Mouse (Mus musculus) liver, embryonic 15.5 days (tissue): Measurements from ENCODE around the gene Sparc. TPM values are rescaled to one million over a fixed set of nuclear protein-coding genes. Genes with fewer than 3 reads are reported as not detected.

Experiments
- ATAC-seq: fragments of 200-750 bp; cut with Nextera tagmentation; 2 replicates; pipeline ENCODE4 v1.8.0; 2017; ENCODE audit warnings: moderate number of reproducible peaks, mild to moderate bottlenecking, moderate library complexity; ENCODE audit not compliant: insufficient read depth
- H3K27ac ChIP-seq: fragments of 300-500 bp; sonication (generic); replicated peaks from 2 replicates; pipeline ENCODE4 v1.5.1; 2015; ENCODE audit warnings: mild to moderate bottlenecking, inconsistent platforms
- H3K27me3 ChIP-seq: fragments of 300-500 bp; sonication (generic); 2 replicates; pipeline ENCODE4 v1.6.1; 2015; ENCODE audit warnings: mild to moderate bottlenecking, inconsistent platforms
- H3K36me3 ChIP-seq: fragments of 300-500 bp; sonication (generic); replicated peaks from 2 replicates; pipeline ENCODE4 v1.6.1; 2015; ENCODE audit warnings: moderate library complexity, mild to moderate bottlenecking, inconsistent platforms
- H3K4me1 ChIP-seq: fragments of 300-500 bp; sonication (generic); replicated peaks from 2 replicates; pipeline ENCODE4 v1.6.1; 2015; ENCODE audit warnings: inconsistent platforms
- H3K4me2 ChIP-seq: fragments of 300-500 bp; sonication (generic); 2 replicates; pipeline ENCODE4 v1.6.1; 2015; ENCODE audit warnings: moderate library complexity, mild to moderate bottlenecking, inconsistent platforms
- H3K4me3 ChIP-seq: fragments of 300-500 bp; sonication (generic); replicated peaks from 2 replicates; pipeline ENCODE4 v1.5.1; 2015; ENCODE audit warnings: mild to moderate bottlenecking, inconsistent platforms
- H3K9ac ChIP-seq: fragments of 300-500 bp; sonication (generic); 2 replicates; pipeline ENCODE4 v1.6.1; 2015; ENCODE audit warnings: moderate library complexity, mild to moderate bottlenecking, inconsistent platforms
- H3K9me3 ChIP-seq: fragments of 300-500 bp; sonication (generic); replicated peaks from 2 replicates; pipeline ENCODE4 v1.6.1; 2016; ENCODE audit warnings: inconsistent platforms
- WGBS: fragments of 180-500 bp; shearing (Covaris S2); methylation state at CpG from one replicate; pipeline ENCODE4 v1.1.7; 2015; ENCODE audit warnings: mixed read lengths; ENCODE audit not compliant: insufficient replicate concordance; 5-methylcytosine and 5-hydroxymethylcytosine counted together
- polyA plus RNA-seq: library from polyadenylated mRNA; unstranded; fragments of >200 nt; fragmentation: Nextera tagmentation; extraction: Ambion mirVana; gene quantifications from 2 replicates; pipeline ENCODE4 v1.2.1, GENCODE M21; 2015

Sparc gene
- polyA plus RNA-seq, 1 experiment from 2014 or later = 154 TPM

DNA sequence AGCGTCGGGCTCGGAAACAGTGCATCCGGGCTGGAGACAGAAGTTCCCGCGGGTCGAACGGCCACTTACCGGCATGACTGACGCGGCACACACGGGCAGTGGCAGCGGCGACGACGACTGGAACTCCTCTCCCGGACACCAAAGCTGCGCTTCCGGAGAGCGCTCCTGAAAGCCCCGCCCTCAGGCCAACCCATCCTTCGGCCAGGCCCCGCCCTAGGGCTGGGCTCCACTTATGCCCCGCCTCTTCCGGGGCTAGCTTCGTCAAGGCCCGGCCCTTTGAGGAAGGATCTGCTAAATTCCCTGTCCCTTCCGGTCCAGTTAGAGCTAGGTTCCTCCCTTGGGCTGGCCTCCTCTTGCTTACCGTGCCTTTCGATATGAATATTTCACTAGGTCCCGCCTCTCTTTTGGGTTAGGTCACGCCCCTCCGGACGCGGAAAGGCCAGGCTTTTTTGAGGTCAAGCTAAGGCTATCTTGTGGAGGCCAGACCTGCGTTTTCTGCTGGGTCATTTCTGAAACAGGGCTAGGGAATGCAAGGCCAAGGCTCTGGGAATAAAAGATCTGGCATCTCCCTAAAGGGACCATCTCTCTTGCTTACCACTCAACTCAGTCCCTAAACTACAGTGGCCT lies 38.1 kb upstream of the Sparc start, which contains the start of gene Atox1:
Gene Atox1 (minus strand): TSS at position 221 of the 627 bp plus-strand sequence.
- Histone ChIP-seq H3K27ac (peak within 1 kb of the TSS; percentile 77), H3K9ac (peak within 1 kb of the TSS; percentile 79), H3K4me2 (peak within 1 kb of the TSS; percentile 96), H3K27me3 (no peaks in the 10 kb centered on the region), H3K4me1 (peaks cover 44% of the 10 kb centered on the region), H3K36me3 (0 out of 2 replicates have a peak, but pooled peaks cover 4% of the 10 kb centered on the region), H3K9me3 (no peaks in the 10 kb centered on the region), H3K4me3 (peak within 1 kb of the TSS; percentile 81)
- WGBS = 0% methylated on average over 36 of the region's 36 CpGs
- peak; percentile 97 for ATAC-seq

DNA sequence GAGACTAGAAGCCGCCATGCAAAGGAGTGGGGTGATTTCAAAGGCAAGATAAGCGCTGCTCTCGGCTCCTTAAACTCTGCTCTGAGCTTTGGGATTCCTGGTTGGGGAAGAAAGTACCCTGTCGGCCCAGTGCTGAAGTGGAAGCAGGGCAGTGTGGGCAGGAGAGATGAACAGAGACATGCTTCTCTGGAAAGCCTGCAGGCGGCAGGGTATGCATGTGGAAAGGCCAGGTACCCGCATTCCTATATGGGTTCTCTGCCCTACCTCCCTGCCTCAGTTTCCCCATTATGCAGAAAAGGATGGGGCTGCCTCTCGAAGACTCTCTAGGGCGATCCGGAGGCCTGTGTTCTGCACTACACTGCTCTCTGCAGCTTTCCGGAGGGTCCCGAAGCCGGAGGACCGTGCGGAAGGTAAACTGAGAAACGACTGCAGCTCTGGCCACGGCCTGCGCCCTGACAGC lies 37.6 kb upstream of the Sparc start:
- Histone ChIP-seq H3K9ac (peak overlapping the region; percentile 79), H3K27me3 (no peaks in the 10 kb centered on the region), H3K4me1 (peaks cover 48% of the 10 kb centered on the region), H3K4me2 (peak overlapping the region; percentile 96), H3K4me3 (peak overlapping the region; percentile 81), H3K9me3 (no peaks in the 10 kb centered on the region), H3K36me3 (0 out of 2 replicates have a peak, but pooled peaks cover 4% of the 10 kb centered on the region), H3K27ac (peak overlapping the region; percentile 77)
- ATAC-seq = peak; percentile 19
- WGBS = under 1% methylated on average over 17 of the region's 17 CpGs

DNA sequence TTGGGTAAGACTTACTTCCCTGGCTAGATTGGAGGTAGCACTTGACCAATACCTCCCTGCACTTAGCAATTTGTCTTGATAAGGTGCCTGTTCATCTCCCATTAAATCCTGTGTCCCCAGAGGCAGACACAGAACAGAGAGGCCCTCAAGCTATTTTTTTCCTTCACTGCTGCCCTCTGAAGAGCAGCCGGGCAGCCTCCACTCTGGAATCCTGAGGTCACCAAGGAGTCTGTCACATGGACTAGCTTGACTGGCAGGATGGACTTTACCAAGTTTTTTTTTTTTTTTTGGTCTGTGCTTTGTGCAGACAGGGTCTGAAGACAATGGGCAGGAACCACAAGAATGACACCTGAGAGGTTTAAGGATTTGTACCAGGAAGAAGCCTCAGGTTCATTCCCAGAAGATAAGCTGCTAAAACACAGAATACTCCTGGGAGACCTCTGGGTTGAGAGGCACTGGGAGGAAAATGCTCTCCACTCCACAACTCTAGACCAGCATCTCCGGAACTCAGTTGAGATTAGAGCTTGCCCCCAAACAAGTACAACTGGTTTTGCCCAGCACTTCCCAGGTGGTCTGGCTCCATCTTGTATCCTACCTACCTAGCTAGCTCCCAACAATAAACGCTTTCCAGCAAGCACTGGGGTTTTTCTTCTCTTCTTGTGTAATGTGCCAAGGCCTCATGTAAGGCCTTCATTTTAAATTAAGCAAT lies 37.0 kb upstream of the Sparc start:
- no peaks in the 10 kb centered on the region for H3K9me3 ChIP-seq

DNA sequence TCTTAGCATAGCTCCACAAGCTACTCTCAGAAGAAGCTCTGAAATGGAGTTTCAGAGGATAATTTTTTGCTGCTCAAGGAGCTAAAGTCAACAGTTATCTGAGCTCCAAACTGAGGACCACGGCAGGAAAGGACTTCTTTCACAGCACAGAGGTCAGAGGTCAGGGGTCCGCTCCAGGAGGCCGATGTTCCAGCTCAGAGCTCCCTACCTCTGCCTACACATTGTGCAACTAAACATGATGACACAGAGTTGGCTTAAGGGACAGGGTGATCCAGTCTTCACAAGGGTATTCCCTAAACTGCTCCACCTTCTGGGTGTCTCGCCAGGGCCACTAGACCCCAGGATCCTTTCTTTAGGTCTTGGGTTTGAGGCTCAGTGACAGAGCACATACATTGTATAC lies 35.5 kb upstream of the Sparc start:
- Histone ChIP-seq H3K4me2 (peak overlapping the region; percentile 4), H3K27me3 (no peaks in the 10 kb centered on the region), H3K9ac (no peak overlapping the region), H3K4me1 (peaks cover 59% of the 10 kb centered on the region), H3K36me3 (0 out of 2 replicates have a peak, but pooled peaks cover 8% of the 10 kb centered on the region), H3K4me3 (no peak overlapping the region), H3K27ac (peak overlapping the region; percentile 46), H3K9me3 (no peaks in the 10 kb centered on the region)
- 60% methylated on average over 4 of the region's 4 CpGs for WGBS
- no peak for ATAC-seq

More for the DNA sequence above, 37.0 kb upstream of the Sparc start:
- H3K36me3 ChIP-seq = 0 out of 2 replicates have a peak, but pooled peaks cover 4% of the 10 kb centered on the region
- no peaks in the 10 kb centered on the region for H3K27me3 ChIP-seq
- peak overlapping the region; percentile 79 for H3K9ac ChIP-seq
- H3K27ac ChIP-seq = peak overlapping the region; percentile 77
- H3K4me2 ChIP-seq = peak overlapping the region; percentile 96
- peak overlapping the region; percentile 81 for H3K4me3 ChIP-seq
- 37% methylated on average over 3 of the region's 3 CpGs for WGBS
- H3K4me1 ChIP-seq = peaks cover 54% of the 10 kb centered on the region
- ATAC-seq = no peak

DNA sequence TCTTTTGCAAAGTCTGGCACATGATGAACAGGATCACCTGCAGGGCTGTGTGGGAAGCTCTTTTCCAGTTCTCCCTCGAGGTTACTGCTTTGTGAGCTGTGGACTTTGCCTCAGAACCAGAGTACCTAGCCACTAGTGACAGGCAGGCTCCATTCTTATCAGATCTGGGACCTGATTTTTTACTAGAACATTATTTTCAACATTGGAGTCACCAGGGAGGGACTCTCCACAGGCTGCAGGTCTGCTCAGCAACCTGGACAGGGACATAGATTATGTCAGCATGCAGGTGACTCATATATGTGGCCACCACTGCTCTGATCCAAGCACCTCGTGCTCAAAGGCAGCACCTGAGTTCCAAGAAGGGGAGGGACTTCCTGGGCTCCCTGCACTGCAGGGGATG lies 32.2 kb upstream of the Sparc start:
- Histone ChIP-seq H3K9ac (no peak overlapping the region), H3K4me2 (no peak overlapping the region), H3K36me3 (peaks cover 29% of the 10 kb centered on the region), H3K27me3 (no peaks in the 10 kb centered on the region), H3K27ac (no peak overlapping the region), H3K4me1 (peaks cover 47% of the 10 kb centered on the region), H3K9me3 (no peaks in the 10 kb centered on the region), H3K4me3 (no peak overlapping the region)
- peak; percentile 5; the same call in 1 of the 2 replicates for ATAC-seq
- WGBS = 49% methylated on average over 2 of the region's 2 CpGs

DNA sequence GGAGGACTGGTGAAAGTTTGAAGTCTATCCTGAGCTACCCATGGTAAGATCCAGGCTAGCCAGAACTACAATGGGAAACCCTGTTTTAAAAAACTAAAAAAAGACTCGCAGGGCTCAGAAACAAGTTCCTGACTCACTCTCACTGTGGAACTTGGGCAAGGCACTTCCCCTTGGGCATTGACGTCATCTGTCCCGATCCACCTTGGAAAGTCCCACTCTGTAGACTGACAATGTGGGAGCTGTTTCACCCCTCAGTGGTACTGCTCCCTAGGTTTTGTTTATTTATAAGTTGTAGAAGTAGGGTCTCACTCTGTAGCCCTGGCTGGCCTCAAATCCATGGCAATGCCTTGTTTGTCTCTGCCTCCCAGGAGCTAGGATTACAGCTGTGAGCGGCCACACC lies 30.7 kb upstream of the Sparc start:
- Histone ChIP-seq H3K4me3 (no peak overlapping the region), H3K4me2 (no peak overlapping the region), H3K27ac (no peak overlapping the region), H3K27me3 (no peaks in the 10 kb centered on the region), H3K36me3 (peaks cover 42% of the 10 kb centered on the region), H3K4me1 (peaks cover 34% of the 10 kb centered on the region), H3K9me3 (no peaks in the 10 kb centered on the region), H3K9ac (no peak overlapping the region)
- 55% methylated on average over 4 of the region's 4 CpGs for WGBS
- ATAC-seq = no peak

DNA sequence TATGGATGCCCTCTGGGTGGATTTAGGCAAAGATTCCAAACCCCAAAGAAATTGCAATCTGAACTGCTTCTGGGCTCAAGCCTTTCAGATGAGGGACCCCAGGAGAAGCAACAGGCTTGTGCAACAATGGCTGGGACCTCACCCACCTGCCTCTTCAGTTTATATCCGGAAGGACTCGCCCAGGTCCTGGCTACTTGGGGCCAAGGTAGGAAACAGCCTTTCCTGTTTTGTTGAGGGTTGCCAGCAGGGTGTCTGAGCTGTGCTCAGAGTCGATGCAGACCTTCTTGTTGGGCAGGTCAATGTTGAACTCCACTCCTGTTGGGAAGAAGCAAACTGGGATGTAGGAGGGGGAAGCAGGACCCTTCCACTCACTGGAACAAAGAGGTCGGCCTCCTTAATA lies 27.3 kb upstream of the Sparc start:
- Histone ChIP-seq H3K27me3 (no peaks in the 10 kb centered on the region), H3K27ac (no peak overlapping the region), H3K9me3 (no peaks in the 10 kb centered on the region), H3K9ac (no peak overlapping the region), H3K4me1 (peaks cover 12% of the 10 kb centered on the region), H3K4me3 (no peak overlapping the region), H3K36me3 (peaks cover 57% of the 10 kb centered on the region), H3K4me2 (no peak overlapping the region)
- 51% methylated on average over 4 of the region's 4 CpGs for WGBS
- ATAC-seq = no peak

DNA sequence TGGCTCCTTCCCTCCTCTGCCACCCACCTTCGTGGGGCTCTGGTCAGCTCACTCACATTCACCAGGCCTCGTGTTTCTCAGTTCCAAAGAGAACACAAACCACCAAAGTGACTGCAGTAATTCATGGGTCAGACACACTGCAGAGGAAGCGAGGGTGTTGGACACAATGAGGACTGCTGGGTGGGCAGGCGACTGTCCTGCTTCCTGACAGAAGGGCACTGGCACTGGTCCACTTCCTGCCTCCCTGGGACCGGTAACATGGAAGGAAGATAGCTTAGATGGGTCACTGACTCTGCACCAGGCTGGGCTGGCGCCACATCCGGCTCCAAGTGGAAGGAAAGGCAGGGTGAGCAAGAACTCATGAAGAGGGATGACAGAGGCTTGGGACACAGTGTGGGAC lies 26.5 kb upstream of the Sparc start:
- Histone ChIP-seq H3K4me1 (peaks cover 4% of the 10 kb centered on the region; the same call in 1 of the 2 replicates), H3K27ac (no peak overlapping the region), H3K4me3 (no peak overlapping the region), H3K36me3 (peaks cover 58% of the 10 kb centered on the region), H3K9me3 (no peaks in the 10 kb centered on the region), H3K27me3 (no peaks in the 10 kb centered on the region), H3K9ac (no peak overlapping the region), H3K4me2 (no peak overlapping the region)
- ATAC-seq = no peak
- WGBS = 43% methylated on average over 7 of the region's 7 CpGs

DNA sequence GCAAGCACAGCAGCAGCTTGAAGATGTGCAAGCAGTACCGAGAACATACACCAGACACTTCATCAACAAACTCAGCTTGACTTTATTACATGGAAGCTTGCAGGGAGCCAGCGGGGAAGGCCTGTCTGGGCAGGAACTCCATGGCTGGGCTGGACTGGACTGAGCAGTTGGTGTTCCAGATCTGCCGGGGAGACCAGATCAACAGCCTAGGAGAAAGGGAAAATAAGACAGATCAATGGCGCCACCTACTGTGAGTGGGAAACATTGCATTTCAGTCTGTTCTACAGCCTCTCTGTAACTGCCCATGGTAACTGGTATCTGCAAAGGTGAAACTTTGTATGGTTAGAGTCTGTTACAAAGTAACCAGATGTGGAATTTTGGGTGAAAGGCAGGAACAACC lies 23.6 kb upstream of the Sparc start:
- no peak overlapping the region for H3K27ac ChIP-seq
- H3K36me3 ChIP-seq = peaks cover 42% of the 10 kb centered on the region
- H3K4me1 ChIP-seq = no peaks in the 10 kb centered on the region; the same call in 1 of the 2 replicates
- H3K4me3 ChIP-seq = no peak overlapping the region
- no peak overlapping the region for H3K4me2 ChIP-seq
- H3K27me3 ChIP-seq = no peaks in the 10 kb centered on the region
- ATAC-seq = peak; percentile 59
- H3K9ac ChIP-seq = no peak overlapping the region
- no peaks in the 10 kb centered on the region for H3K9me3 ChIP-seq
- 25% methylated on average over 4 of the region's 4 CpGs for WGBS

DNA sequence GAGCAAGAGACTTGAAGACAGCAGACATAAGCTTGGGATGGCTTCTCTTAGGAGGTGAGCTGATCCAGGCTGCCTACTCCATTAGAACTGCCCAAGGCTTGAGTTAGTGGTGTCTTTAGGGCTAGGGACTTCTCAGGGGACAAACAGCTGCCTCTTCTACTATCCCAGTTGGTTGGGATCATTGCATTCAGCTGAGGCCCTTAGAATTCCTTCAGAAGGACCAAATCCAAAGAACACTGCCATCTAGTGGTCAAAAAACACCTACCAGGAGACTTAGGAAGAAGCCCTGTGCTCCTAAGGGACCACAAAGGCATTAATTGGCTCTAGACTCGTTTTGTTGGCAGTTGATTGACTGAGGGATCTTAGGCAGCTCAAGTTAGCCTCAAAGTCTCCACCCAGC lies 21.8 kb upstream of the Sparc start:
- Histone ChIP-seq H3K4me3 (no peak overlapping the region), H3K9ac (no peak overlapping the region), H3K27me3 (no peaks in the 10 kb centered on the region), H3K4me2 (no peak overlapping the region), H3K4me1 (no peaks in the 10 kb centered on the region; the same call in 1 of the 2 replicates), H3K36me3 (peaks cover 30% of the 10 kb centered on the region), H3K9me3 (no peaks in the 10 kb centered on the region), H3K27ac (no peak overlapping the region)
- 3% methylated on average over 1 of the region's 1 CpGs for WGBS
- ATAC-seq = no peak

DNA sequence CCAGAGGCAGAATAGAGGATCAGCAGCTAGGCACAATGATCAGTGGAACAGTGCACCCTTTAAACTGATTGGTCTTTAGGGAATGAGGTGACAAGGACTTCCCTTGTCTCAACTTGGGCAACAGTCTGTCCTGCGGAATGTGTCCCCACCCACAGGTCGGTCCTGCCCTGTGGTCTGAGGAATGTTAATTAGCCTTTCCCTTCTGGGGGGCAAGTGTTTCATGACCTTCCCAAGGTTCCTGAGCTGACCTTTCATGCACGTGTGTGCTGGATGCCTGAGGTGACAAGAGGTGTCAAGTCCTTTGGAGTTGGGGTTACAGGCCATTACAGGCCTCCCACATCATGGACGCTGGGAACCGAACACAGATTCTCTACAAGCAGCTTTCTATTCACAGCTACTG lies 16.7 kb upstream of the Sparc start:
- Histone ChIP-seq H3K4me3 (no peak overlapping the region), H3K9ac (no peak overlapping the region), H3K27ac (no peak overlapping the region), H3K36me3 (no peaks in the 10 kb centered on the region), H3K27me3 (no peaks in the 10 kb centered on the region), H3K4me1 (no peaks in the 10 kb centered on the region), H3K9me3 (no peaks in the 10 kb centered on the region), H3K4me2 (no peak overlapping the region)
- no peak for ATAC-seq
- WGBS = 62% methylated on average over 5 of the region's 5 CpGs
